Mouse (Mus musculus) frontal cortex, postnatal 10 days (tissue): Measurements from ENCODE around the gene Tyw1.

Source experiments
- DNase-seq, 2 experiments: peaks; one replicate each; pipeline ENCODE4 v3.0.0; 2022; ENCODE audit warnings: low spot score in 2 of 2, mixed read lengths in 1 of 2

Gene Tyw1

GRCm38 (mm10) chr5:130386418-130386817 lies 131.0 kb downstream of the Tyw1 start:
- DNase-seq = no peak
